Mouse (Mus musculus) limb, embryonic 14.5 days (tissue): ENCODE data around the gene Dop1a. TPM values are rescaled to one million over a fixed set of nuclear protein-coding genes. Genes with fewer than 3 reads are reported as not detected.

Experiments used
- ATAC-seq: fragments of 200-750 bp; cut with Nextera tagmentation; 2 replicates; pipeline ENCODE4 v1.8.0; 2017; ENCODE audit warnings: low read depth, moderate number of reproducible peaks, moderate TSS enrichment; ENCODE audit not compliant: low FRiP score
- DNase-seq: peaks from one replicate; pipeline ENCODE4 v3.0.0-alpha.2; 2015; ENCODE audit warnings: low spot score
- H3K27ac ChIP-seq: fragments of 300-500 bp; sonication (generic); replicated peaks from 2 replicates; pipeline ENCODE4 v1.5.1; 2014; ENCODE audit warnings: low read depth, mild to moderate bottlenecking, low read length, moderate library complexity, mixed read lengths
- H3K27me3 ChIP-seq: fragments of 300-500 bp; sonication (generic); 2 replicates; pipeline ENCODE4 v1.6.1; 2014; ENCODE audit warnings: low read length, mixed read lengths; ENCODE audit not compliant: control insufficient read depth, insufficient read depth
- H3K36me3 ChIP-seq: fragments of 300-500 bp; sonication (generic); 2 replicates; pipeline ENCODE4 v1.6.1; 2014; ENCODE audit warnings: mild to moderate bottlenecking, low read length, moderate library complexity, mixed read lengths; ENCODE audit not compliant: control insufficient read depth, insufficient read depth
- H3K4me1 ChIP-seq: fragments of 300-500 bp; sonication (generic); 2 replicates; pipeline ENCODE4 v1.6.1; 2014; ENCODE audit warnings: antibody characterized with exemption, low read length, mixed read lengths; ENCODE audit not compliant: control insufficient read depth, insufficient read depth
- H3K4me2 ChIP-seq: fragments of 300-500 bp; sonication (generic); replicated peaks from 2 replicates; pipeline ENCODE4 v1.6.1; 2014; ENCODE audit warnings: low read depth, mild to moderate bottlenecking, low read length, moderate library complexity; ENCODE audit not compliant: severe bottlenecking
- H3K4me3 ChIP-seq: fragments of 300-500 bp; sonication (generic); replicated peaks from 2 replicates; pipeline ENCODE4 v1.5.1; 2014; ENCODE audit warnings: low read length
- H3K9ac ChIP-seq: fragments of 300-500 bp; sonication (generic); 2 replicates; pipeline ENCODE4 v1.6.1; 2014; ENCODE audit warnings: mild to moderate bottlenecking, low read depth, low read length, moderate library complexity; ENCODE audit not compliant: severe bottlenecking
- H3K9me3 ChIP-seq: fragments of 300-500 bp; sonication (generic); 2 replicates; pipeline ENCODE4 v1.6.1; 2016; ENCODE audit warnings: low read length; ENCODE audit not compliant: control insufficient read depth
- POLR2A ChIP-seq: fragments of 200-500 bp; IDR thresholded peaks from 2 replicates; pipeline ENCODE4 v1.8.0; 2012; ENCODE audit warnings: inconsistent platforms, mild to moderate bottlenecking, moderate library complexity, borderline replicate concordance; ENCODE audit not compliant: insufficient read depth, insufficient read length; ENCODE audit errors: extremely low read depth
- WGBS: fragments of 180-500 bp; shearing (Covaris S2); extraction: QIAGEN DNeasy Blood & Tissue Kit; methylation state at CpG from one replicate; pipeline ENCODE4 v1.1.7; 2014; 5-methylcytosine and 5-hydroxymethylcytosine counted together
- polyA plus RNA-seq, 2 experiments: library from polyadenylated mRNA; depleted of rRNA in 1 of 2; stranded (reverse) in 1 of 2; unstranded in 1 of 2; fragments of >200 nt; fragmentation: Nextera tagmentation in 1 of 2; extraction: Ambion mirVana in 1 of 2; gene quantifications; 2 replicates each; pipeline versions ENCODE4 v1.2.1 to v1.2.3; 2012 to 2014

Gene Dop1a
- polyA plus RNA-seq, 2 experiments = 21.3 to 23.9 TPM

DNA sequence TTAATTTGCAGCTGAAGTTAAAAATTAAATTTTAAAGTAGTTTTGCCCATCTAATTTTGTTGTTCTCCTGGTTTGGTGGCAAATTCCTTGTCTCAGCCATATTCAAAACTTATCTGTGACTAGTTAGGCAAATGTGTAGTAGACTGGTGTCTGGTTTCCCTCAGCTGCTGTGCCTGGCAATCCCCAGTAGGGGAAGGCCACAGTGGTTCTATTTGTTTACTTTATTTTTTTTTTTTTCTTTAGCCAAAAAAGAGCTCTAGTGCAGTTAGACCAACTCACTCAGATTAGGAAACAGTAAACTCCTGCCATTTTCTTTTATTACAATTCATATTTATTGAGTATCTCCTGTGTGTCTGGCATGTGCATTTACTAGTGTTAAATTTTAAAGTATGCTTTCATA is 55.4 kb downstream of the Dop1a start:
- no peak for ATAC-seq
- Histone ChIP-seq H3K4me1 (no peaks in the 10 kb centered on the region), H3K27me3 (no peaks in the 10 kb centered on the region), H3K27ac (no peak overlapping the region), H3K9ac (no peak overlapping the region), H3K4me2 (no peak overlapping the region), H3K9me3 (no peaks in the 10 kb centered on the region), H3K36me3 (peaks cover 64% of the 10 kb centered on the region), H3K4me3 (no peak overlapping the region)
- no peak for DNase-seq
- no peak for TF ChIP-seq POLR2A

DNA sequence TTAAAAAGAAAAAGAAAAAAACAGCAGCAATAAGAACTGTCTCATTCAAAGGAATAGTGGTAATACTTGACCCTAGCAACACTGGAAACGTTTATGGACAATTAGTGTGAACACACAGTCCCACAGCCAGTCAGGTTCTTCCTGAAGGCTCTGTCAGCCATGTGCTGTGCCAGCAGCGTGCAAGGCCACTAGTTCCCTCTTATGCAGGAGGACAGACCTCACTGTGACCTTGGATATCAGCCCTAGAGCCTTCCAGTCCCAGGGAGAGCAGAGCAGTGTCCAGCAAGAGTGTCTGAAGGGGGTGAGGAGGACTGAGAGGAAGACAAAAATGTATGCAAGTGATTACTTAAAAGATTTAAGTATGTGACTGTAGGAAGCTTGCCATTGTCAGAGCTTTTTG is 58.6 kb downstream of the Dop1a start:
- Histone ChIP-seq H3K4me3 (no peak overlapping the region), H3K9me3 (no peaks in the 10 kb centered on the region), H3K4me2 (no peak overlapping the region), H3K4me1 (no peaks in the 10 kb centered on the region), H3K27me3 (no peaks in the 10 kb centered on the region), H3K27ac (no peak overlapping the region), H3K9ac (no peak overlapping the region), H3K36me3 (peaks cover 46% of the 10 kb centered on the region)
- ATAC-seq = no peak
- WGBS = 70% methylated on average over 2 of the region's 2 CpGs
- no peak for DNase-seq
- no peak for TF ChIP-seq POLR2A

- no peak for ATAC-seq
- Histone ChIP-seq H3K4me1 (no peaks in the 10 kb centered on the region), H3K27me3 (no peaks in the 10 kb centered on the region), H3K9ac (no peak overlapping the region), H3K9me3 (no peaks in the 10 kb centered on the region), H3K27ac (no peak overlapping the region), H3K36me3 (peaks cover 35% of the 10 kb centered on the region), H3K4me3 (no peak overlapping the region), H3K4me2 (no peak overlapping the region)
- WGBS = 88% methylated on average over 5 of the region's 5 CpGs
- TF ChIP-seq POLR2A = no peak
- no peak for DNase-seq
Measured at GRCm38 (mm10) chr9:86534071-86534470, 67.1 kb downstream of the Dop1a start.

DNA sequence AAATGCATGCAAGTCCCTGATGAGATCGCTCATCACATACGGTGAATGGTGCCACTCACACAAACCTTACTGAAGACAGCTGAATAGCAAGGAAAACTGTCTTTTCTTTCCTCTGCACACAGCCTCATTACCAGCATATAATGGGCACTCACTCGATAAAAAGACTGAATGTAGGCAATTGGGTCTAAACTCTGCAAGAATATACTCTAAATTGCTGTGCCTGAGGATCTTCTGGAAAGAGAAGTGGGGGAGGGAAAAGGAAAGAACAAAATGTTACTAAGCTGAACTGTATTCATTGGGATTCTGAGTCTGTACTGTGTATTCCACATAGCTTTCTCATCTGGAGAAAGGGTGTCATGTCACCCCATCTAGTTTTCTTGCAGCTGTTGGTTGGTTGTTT is 76.5 kb downstream of the Dop1a start:
- Histone ChIP-seq H3K27me3 (no peaks in the 10 kb centered on the region), H3K4me1 (no peaks in the 10 kb centered on the region), H3K9ac (no peak overlapping the region), H3K36me3 (peaks cover 52% of the 10 kb centered on the region), H3K4me3 (no peak overlapping the region), H3K27ac (no peak overlapping the region), H3K4me2 (no peak overlapping the region), H3K9me3 (no peaks in the 10 kb centered on the region)
- TF ChIP-seq POLR2A = no peak
- ATAC-seq = no peak
- WGBS = 90% methylated on average over 3 of the region's 3 CpGs
- DNase-seq = no peak

DNA sequence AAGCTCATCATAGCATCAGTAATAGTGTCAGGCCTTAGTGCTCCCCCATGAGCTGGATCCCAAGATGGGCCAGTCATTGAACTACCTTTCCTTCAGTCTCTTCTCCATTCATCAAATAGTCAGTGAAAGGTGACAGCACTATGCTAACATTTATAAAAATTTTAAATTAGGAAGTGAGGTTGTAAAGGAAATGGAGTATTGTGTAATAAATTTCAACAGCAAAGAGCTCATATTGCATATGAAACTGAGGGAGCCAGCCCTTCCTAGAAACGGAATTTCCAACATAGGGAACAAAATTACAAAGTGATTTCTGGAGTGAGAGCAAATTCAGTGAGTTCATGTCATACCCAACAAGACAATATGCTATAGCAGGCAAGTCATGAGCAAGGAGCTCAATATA is 77.6 kb downstream of the Dop1a start:
- DNase-seq (no peak), ATAC-seq (no peak)
- TF ChIP-seq POLR2A = no peak
- Histone ChIP-seq H3K27ac (no peak overlapping the region), H3K9me3 (no peaks in the 10 kb centered on the region), H3K9ac (no peak overlapping the region), H3K4me2 (no peak overlapping the region), H3K4me3 (no peak overlapping the region), H3K36me3 (peaks cover 61% of the 10 kb centered on the region), H3K4me1 (no peaks in the 10 kb centered on the region), H3K27me3 (no peaks in the 10 kb centered on the region)
- WGBS = 72% methylated on average over 1 of the region's 1 CpGs

DNA sequence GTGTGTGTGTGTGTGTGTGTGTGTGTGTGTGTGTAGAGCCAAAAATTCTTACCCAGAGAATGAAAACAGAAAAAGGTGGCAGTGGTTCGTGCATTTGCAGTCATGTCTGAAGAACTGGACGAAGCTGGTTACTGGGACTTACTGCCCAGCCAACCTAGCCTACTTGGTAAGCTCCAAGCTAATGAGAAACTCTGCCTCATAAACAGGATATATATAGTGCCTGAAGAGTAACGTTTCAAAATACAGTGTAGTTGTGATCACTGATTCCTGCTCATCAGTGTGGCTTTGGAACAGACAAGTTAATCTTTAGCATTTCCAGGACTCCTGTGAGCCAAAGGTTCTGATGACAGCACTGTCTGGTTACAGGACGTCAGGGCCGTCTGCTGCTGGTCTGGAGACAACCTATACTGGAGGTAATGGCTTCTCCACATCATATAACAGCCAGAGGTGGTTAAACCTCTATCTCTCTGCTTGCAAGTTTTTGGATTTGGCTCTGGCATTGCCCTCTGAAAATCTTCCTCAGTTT is 82.7 kb downstream of the Dop1a start:
- ATAC-seq = no peak
- Histone ChIP-seq H3K4me2 (no peak overlapping the region), H3K4me3 (no peak overlapping the region), H3K36me3 (peaks cover 65% of the 10 kb centered on the region), H3K4me1 (no peaks in the 10 kb centered on the region), H3K27ac (no peak overlapping the region), H3K9ac (no peak overlapping the region), H3K9me3 (no peaks in the 10 kb centered on the region), H3K27me3 (no peaks in the 10 kb centered on the region)
- no peak for DNase-seq
- 84% methylated on average over 5 of the region's 5 CpGs for WGBS
- TF ChIP-seq POLR2A = no peak
